24 mouse cellular contexts compared by ENCODE assay signal in the genomic region with DNA sequence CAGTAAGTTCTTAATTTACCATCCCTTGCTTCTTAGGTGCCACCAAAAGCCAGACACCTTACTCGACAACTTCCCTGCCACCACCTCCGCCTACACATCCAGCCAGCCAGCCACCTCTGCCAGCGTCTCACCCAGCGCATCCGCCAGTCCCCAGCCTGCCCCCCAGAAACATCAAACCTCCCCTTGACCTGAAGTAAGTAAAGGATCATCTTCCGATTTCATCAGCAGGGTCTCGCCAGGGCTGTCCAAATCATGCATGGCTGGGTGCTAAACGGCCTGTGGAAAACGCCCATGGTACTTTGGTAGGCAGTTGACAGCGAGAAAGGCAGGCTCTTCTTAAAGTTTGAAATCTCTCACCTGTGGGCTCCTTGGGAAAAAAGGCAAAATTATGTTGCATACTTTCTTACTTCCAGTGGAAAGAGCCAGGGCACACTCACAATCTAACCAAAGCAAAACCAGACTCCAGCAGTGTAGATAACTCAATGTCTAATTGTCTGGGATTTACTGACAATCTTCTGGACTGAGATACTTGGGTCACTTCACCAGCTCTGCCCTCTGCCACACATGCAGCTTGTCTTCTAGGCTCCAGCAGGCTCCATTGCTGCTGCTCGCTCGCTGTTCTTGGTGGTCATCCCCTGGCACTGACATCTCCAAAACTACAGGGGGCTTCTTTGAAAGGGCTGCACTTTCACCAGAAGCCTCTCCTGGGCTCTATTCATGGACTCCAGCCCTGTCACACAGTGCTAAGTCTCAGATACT.
"Had no signal": no experiment of that assay in that cellular context is flagged by ENCODE, and none has a peak within 500 bp of the region (broad histone marks: within the 10 kb centered on the region; RNA-seq: fewer than 3 reads in every experiment).

No protein-coding gene starts in this region.

- H3K27ac ChIP-seq: intestine, embryonic 15.5 days; limb, embryonic 10.5 days; limb, embryonic 13.5 days; liver, embryonic 12.5 days; liver, embryonic 15.5 days; lung, embryonic 15.5 days; midbrain, embryonic 10.5 days; midbrain, embryonic 15.5 days; neural tube, embryonic 12.5 days; neural tube, embryonic 15.5 days; stomach, postnatal 0 days had no signal

- H3K9ac ChIP-seq: intestine, embryonic 15.5 days; limb, embryonic 13.5 days; liver, embryonic 12.5 days; liver, embryonic 15.5 days; lung, embryonic 15.5 days; midbrain, embryonic 15.5 days; neural tube, embryonic 12.5 days; neural tube, embryonic 15.5 days had no signal

- H3K9me3 ChIP-seq: intestine, embryonic 15.5 days; limb, embryonic 10.5 days; limb, embryonic 13.5 days; liver, embryonic 12.5 days; liver, embryonic 15.5 days; lung, embryonic 15.5 days; megakaryocyte, embryonic 14.5 days; midbrain, embryonic 10.5 days; midbrain, embryonic 15.5 days; neural tube, embryonic 12.5 days; neural tube, embryonic 15.5 days had no signal

- ATAC-seq: intestine, embryonic 15.5 days; liver, embryonic 12.5 days; midbrain, embryonic 15.5 days had no signal

- H3K4me3 ChIP-seq: intestine, embryonic 15.5 days; limb, embryonic 10.5 days; limb, embryonic 13.5 days; liver, embryonic 12.5 days; liver, embryonic 15.5 days; lung, embryonic 15.5 days; megakaryocyte, embryonic 14.5 days; midbrain, embryonic 10.5 days; midbrain, embryonic 15.5 days; neural tube, embryonic 12.5 days; neural tube, embryonic 15.5 days had no signal

- H3K4me1 ChIP-seq: intestine, embryonic 15.5 days had no signal

- DNase-seq: kidney, adult 9 months; kidney, postnatal 36 days; liver; lung, adult 18-20 months; lung, postnatal 10 days; lung, postnatal 36 days; right cerebral cortex, adult 18-20 months; right cerebral cortex, postnatal 14 days; right cerebral cortex, postnatal 4 days; thymus, adult 2 months; thymus, postnatal 14 days; thymus, postnatal 4 days had no signal

- H3K27me3 ChIP-seq: intestine, embryonic 15.5 days; limb, embryonic 13.5 days; liver, embryonic 12.5 days; liver, embryonic 15.5 days; lung, embryonic 15.5 days; megakaryocyte, embryonic 14.5 days; midbrain, embryonic 15.5 days; neural tube, embryonic 12.5 days; neural tube, embryonic 15.5 days had no signal

- H3K36me3 ChIP-seq: intestine, embryonic 15.5 days; limb, embryonic 10.5 days; limb, embryonic 13.5 days; liver, embryonic 12.5 days; liver, embryonic 15.5 days; lung, embryonic 15.5 days; midbrain, embryonic 10.5 days; midbrain, embryonic 15.5 days; neural tube, embryonic 12.5 days; neural tube, embryonic 15.5 days had no signal

- H3K4me2 ChIP-seq: intestine, embryonic 15.5 days; limb, embryonic 13.5 days; liver, embryonic 12.5 days; liver, embryonic 15.5 days; lung, embryonic 15.5 days; midbrain, embryonic 15.5 days; neural tube, embryonic 12.5 days; neural tube, embryonic 15.5 days had no signal
